Mouse (Mus musculus): ENCODE measurements at regions not wholly inside any gene's neighbourhood (a gene's known extent, or its start where the extent isn't known, plus 50 kb on each side); places are given as distances from the start of the nearest gene placed in this dataset.

DNA sequence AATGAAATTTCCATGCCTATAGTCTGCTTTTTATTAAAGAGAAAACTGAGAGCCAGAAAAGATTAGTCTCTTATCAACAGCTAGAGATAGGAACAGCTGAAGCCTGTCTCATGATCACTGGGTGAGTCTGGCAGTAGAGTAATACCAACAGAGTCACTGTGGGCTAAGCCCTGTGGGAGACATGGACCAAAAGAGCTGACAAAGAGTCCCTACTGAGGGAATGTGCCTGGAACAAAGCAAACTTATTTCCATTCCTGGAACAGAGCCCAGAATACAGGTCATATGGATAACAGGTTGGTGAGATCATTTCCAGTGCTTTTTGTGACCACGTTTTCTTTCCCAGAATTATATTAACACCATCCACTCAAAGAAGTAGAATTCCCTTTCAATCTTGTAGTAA lies 237.4 kb downstream of the Tmsb4x start:
- no peak overlapping the region for H3K9ac ChIP-seq
- no peak overlapping the region for H3K4me3 ChIP-seq
- peaks cover 7% of the 10 kb centered on the region for H3K4me1 ChIP-seq (replicated peaks)
- H3K4me2 ChIP-seq, result no peak overlapping the region
- H3K36me3 ChIP-seq, result no peaks in the 10 kb centered on the region
- ATAC-seq (replicated peaks; ENCODE audit: insufficient number of reproducible peaks, insufficient read depth, low FRiP score, low read depth), result peak; percentile 89
- peak overlapping the region; percentile 65 for H3K27ac ChIP-seq
- no peaks in the 10 kb centered on the region for H3K9me3 ChIP-seq (replicated peaks)
- H3K27me3 ChIP-seq, result no peaks in the 10 kb centered on the region
- WGBS, result 11% methylated on average over 1 of the region's 1 CpGs

DNA sequence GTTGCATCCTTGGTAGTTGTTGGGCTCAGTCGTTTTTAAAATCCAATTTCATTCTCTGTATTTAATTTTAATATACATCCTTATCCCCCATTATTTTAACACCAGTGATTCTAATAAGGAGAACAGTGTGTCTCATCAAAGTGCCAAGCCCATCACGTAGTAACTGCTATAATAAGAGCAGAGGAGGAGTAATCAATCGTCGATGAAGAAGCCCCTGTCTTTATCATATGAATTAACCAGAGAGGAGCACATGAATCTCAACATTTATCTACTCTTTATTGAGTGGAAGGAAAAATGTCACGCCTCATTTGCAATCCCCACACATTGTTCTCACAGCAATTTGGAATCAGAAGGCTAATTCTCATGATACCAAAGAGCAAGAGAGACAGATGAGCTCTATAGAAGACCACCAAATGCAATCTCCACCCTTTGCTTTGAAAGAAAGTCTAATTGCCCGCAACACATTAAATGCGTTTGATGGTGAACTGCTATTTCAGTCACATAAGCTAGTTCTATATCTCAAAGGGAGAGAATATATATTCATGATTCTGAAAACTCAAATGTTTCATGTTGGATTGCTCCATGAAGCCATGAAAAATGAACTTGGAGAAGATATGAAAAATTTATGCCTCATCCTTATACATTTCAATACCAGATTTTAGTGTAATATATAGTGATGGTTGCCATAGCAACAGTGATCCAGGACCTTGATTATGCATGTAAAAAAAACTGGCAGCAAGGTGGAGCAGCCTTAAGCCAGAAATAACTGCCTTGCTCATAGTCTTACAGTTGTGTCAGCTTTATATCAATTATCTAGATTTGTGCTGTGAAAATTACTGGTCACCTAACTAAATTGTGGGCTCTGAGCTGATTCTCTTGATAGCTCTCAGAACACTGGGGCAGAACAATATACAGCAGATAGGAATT lies 244.2 kb downstream of the Tmsb4x start:
- Histone ChIP-seq H3K27me3 (no peaks in the 10 kb centered on the region), H3K4me1 (replicated peaks) (no peaks in the 10 kb centered on the region), H3K4me2 (no peak overlapping the region), H3K36me3 (no peaks in the 10 kb centered on the region), H3K9me3 (replicated peaks) (no peaks in the 10 kb centered on the region), H3K27ac (no peak overlapping the region), H3K4me3 (no peak overlapping the region), H3K9ac (no peak overlapping the region)
- 79% methylated on average over 7 of the region's 7 CpGs for WGBS
- ATAC-seq (replicated peaks; ENCODE audit: insufficient number of reproducible peaks, insufficient read depth, low FRiP score, low read depth), result no peak

DNA sequence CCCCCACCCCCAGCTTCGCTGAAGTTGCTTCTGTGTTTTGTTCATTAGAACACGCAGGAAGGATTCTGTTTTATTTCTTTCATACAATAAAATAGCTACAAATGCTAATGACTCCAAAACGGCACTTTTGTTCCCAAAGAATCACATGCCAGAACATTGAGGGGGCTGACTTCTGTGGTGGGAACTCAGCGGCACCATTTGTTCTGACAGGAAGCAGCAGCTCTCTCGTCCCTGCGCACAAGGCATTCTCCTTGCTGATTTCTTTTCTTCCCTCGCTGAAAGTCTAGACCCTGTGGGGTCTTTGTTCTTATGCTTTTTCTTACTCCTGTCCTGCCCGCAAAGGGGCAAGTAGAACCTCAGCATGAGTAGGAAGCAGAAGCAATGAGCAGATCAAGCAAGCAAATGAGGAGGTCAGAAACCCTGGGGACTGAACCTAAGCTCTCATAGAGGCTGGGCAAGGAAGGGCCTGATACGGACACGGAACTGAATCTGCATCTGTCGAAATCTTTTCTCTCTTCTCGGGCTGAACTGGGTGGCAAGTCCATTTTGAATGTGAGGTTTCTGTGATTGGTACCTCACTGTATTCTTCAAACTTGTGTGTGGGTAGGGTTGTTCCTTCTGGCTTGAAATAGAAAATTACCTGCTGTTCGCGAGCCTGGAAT lies 256.5 kb downstream of the Tmsb4x start:
- 50% methylated on average over 14 of the region's 14 CpGs for WGBS
- no peak overlapping the region for H3K4me2 ChIP-seq
- H3K27ac ChIP-seq, result no peak overlapping the region
- no peak overlapping the region for H3K9ac ChIP-seq
- no peaks in the 10 kb centered on the region for H3K36me3 ChIP-seq
- no peaks in the 10 kb centered on the region for H3K27me3 ChIP-seq
- no peaks in the 10 kb centered on the region for H3K9me3 ChIP-seq (replicated peaks)
- H3K4me3 ChIP-seq, result no peak overlapping the region
- ATAC-seq (replicated peaks; ENCODE audit: insufficient number of reproducible peaks, insufficient read depth, low FRiP score, low read depth), result no peak
- no peaks in the 10 kb centered on the region for H3K4me1 ChIP-seq (replicated peaks)

DNA sequence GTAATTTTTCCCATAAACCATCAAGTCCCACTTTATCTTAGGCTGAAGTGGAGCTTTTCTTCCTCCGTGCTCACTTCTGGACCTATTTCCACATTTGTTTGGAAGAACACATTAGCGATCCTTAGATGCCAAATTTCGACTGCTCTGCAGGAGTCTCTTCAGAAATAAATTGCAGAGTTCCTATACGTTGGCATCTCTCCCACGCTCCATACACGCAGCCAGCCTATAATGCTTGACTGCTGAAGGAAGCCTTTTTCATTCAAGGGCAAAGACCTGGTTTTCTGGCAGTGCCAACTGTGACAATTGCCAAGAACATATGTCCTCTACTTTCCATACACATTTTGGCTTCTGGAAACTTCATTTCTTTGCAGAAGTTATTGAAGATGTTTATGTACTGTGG lies 258.1 kb downstream of the Tmsb4x start:
- WGBS, result 72% methylated on average over 6 of the region's 6 CpGs
- no peak for ATAC-seq (replicated peaks; ENCODE audit: insufficient number of reproducible peaks, insufficient read depth, low FRiP score, low read depth)
- no peak overlapping the region for H3K4me3 ChIP-seq
- no peak overlapping the region for H3K9ac ChIP-seq
- H3K27me3 ChIP-seq, result no peaks in the 10 kb centered on the region
- H3K27ac ChIP-seq, result no peak overlapping the region
- no peak overlapping the region for H3K4me2 ChIP-seq
- H3K9me3 ChIP-seq (replicated peaks), result no peaks in the 10 kb centered on the region
- no peaks in the 10 kb centered on the region for H3K36me3 ChIP-seq
- no peaks in the 10 kb centered on the region for H3K4me1 ChIP-seq (replicated peaks)

DNA sequence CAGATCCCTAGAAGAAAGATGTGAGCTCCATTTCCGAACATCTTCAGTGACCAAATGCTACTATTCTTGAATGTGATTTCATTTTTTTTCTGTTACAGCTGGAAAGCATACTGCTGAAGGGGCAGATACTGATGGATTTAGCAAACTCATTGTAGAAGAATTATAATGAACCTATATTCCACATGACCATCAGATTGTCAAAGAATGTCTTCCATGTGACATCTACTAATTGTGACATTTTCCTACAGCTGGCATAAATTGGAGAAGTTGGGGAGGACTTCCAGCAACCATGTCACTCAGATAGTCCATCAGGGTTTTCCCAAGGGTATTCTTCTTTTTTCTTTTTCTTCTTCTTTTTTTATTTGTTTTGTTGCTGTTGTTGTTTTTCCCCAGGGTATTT lies 263.2 kb downstream of the Tmsb4x start:
- no peaks in the 10 kb centered on the region for H3K27me3 ChIP-seq
- no peak overlapping the region for H3K27ac ChIP-seq
- H3K9me3 ChIP-seq (replicated peaks), result no peaks in the 10 kb centered on the region
- ATAC-seq (replicated peaks; ENCODE audit: insufficient number of reproducible peaks, insufficient read depth, low FRiP score, low read depth), result no peak
- no peaks in the 10 kb centered on the region for H3K4me1 ChIP-seq (replicated peaks)
- H3K9ac ChIP-seq, result no peak overlapping the region
- no peak overlapping the region for H3K4me3 ChIP-seq
- H3K4me2 ChIP-seq, result no peak overlapping the region
- H3K36me3 ChIP-seq, result no peaks in the 10 kb centered on the region
- WGBS, result 62% methylated on average over 1 of the region's 1 CpGs

DNA sequence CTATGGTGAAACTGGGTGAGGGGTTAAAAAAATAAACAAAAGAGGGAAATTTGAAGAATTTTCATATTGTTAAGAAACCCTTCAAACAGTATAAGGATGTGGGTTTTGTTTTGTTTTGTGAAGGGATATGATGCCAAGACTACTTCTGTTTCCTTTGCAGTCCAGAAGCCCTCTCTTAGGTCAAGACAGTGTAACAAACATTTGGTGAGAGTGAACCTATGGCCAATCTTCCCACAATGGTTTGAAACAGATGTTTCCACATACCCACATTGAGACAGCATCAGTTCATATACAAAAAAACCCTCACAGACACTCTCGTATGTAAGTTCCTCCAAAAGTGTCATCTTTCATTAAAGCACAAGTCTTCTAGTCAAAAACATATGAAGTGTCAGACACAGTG lies 263.6 kb downstream of the Tmsb4x start:
- Histone ChIP-seq H3K4me2 (no peak overlapping the region), H3K36me3 (no peaks in the 10 kb centered on the region), H3K4me1 (replicated peaks) (no peaks in the 10 kb centered on the region), H3K9ac (no peak overlapping the region), H3K27me3 (no peaks in the 10 kb centered on the region), H3K27ac (no peak overlapping the region), H3K4me3 (no peak overlapping the region), H3K9me3 (replicated peaks) (no peaks in the 10 kb centered on the region)
- WGBS, result 78% methylated on average over 1 of the region's 1 CpGs
- ATAC-seq (replicated peaks; ENCODE audit: insufficient number of reproducible peaks, insufficient read depth, low FRiP score, low read depth), result no peak

DNA sequence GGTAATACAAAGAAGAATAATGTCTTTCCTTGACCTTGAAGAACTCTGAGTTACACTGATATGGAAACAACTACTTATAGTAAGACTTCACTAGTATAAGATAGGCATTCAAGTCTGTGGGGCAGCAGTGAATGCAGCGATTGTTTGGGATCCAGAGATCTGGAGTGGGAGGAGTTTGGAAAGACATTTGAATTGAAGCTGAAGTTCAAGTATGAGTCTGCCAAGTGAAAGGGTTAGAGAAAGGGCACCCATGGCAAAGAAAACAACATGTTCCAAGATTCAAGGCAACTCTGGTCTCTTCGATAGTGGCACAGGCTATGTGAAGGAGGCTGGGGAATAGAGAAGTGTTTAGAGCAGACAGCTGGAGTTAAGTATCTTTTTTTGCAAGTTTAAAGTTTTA lies 275.3 kb downstream of the Tmsb4x start:
- H3K27me3 ChIP-seq, result no peaks in the 10 kb centered on the region
- no peak overlapping the region for H3K9ac ChIP-seq
- no peak overlapping the region for H3K27ac ChIP-seq
- H3K4me2 ChIP-seq, result no peak overlapping the region
- 47% methylated on average over 2 of the region's 2 CpGs for WGBS
- no peak overlapping the region for H3K4me3 ChIP-seq
- H3K36me3 ChIP-seq, result no peaks in the 10 kb centered on the region
- no peaks in the 10 kb centered on the region for H3K9me3 ChIP-seq (replicated peaks)
- H3K4me1 ChIP-seq (replicated peaks), result no peaks in the 10 kb centered on the region
- no peak for ATAC-seq (replicated peaks; ENCODE audit: insufficient number of reproducible peaks, insufficient read depth, low FRiP score, low read depth)

DNA sequence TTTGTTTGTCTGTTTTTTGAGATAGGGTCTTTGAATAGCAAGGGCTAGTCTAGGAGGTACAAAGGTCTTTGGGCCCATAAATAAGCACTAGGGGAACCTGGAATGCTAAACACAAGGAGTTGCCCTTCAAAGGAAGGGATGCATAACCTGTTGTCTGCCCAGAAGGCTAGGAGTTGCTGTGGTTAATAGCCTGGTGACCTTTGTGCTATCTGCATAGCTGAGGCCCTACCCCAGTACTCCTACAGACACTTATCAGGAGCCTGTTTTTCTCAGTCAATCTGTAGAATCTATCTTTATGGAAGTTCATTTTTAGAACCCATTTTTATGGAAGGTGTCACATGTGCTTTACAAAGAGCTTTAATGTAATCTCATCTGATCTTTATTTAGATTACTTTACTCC lies 276.6 kb downstream of the Tmsb4x start:
- Histone ChIP-seq H3K4me2 (no peak overlapping the region), H3K4me1 (replicated peaks) (no peaks in the 10 kb centered on the region), H3K27ac (no peak overlapping the region), H3K9ac (no peak overlapping the region), H3K27me3 (no peaks in the 10 kb centered on the region), H3K36me3 (no peaks in the 10 kb centered on the region), H3K9me3 (replicated peaks) (no peaks in the 10 kb centered on the region), H3K4me3 (no peak overlapping the region)
- no peak for ATAC-seq (replicated peaks; ENCODE audit: insufficient number of reproducible peaks, insufficient read depth, low FRiP score, low read depth)

DNA sequence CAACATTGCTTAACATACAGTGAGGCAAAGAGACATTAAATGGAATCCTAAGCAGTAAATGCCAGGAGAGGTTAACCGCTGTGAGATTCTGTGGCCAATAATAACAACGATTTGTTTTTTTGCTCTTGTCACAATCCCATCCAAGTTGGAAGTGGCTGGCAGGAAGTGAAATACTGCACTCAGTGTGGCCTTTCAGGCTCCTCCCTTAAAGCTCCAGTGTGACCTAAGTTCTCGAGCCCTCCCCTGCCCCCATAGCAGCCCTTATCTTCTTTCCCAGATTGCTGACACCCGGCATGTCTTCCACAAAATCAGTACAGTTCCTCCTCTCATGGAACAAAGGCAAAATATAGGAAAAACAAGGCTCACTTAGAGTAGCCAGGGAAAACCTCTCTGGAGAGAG lies 278.1 kb downstream of the Tmsb4x start:
- Histone ChIP-seq H3K4me1 (replicated peaks) (no peaks in the 10 kb centered on the region), H3K36me3 (no peaks in the 10 kb centered on the region), H3K4me2 (no peak overlapping the region), H3K4me3 (no peak overlapping the region), H3K9ac (no peak overlapping the region), H3K27ac (0 out of 2 replicates have a peak overlapping the region, but pooled peaks have one; percentile 22), H3K27me3 (no peaks in the 10 kb centered on the region), H3K9me3 (replicated peaks) (no peaks in the 10 kb centered on the region)
- 28% methylated on average over 4 of the region's 4 CpGs for WGBS
- no peak for ATAC-seq (replicated peaks; ENCODE audit: insufficient number of reproducible peaks, insufficient read depth, low FRiP score, low read depth)

DNA sequence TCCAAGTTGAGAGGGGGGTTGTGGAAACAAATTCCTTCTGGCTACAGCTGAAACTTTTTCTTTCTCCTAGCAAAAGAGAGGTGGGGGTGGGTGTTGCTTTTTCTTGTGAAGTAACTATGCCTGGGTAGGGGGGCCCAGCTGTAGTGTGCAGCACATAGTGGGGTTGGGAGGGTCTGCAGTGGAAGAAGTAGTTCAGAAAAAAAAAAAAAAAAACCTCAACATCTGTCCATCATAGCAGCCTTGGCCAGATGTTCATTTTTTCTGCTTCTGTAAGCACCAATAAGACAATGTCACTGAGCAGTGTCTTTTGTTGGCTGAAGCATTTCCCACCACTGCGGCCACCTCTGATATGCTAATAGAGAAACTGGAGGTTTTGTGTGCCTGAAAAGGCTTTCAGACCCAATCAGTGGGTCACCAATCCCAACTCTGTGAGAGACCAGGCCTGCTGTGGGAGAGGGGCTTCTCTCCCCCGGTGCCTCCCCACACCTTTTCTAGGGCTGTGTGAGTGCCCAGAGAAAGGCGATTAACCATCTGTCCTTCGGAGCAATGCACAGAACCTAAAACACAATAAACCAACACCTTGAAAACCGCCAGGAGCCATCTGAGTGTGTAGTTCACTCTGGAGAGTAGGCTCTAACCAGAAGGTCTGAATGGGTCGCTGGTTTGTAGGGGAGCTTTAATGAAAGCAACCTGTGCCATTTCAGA lies 279.2 kb downstream of the Tmsb4x start:
- H3K9ac ChIP-seq, result no peak overlapping the region
- H3K27me3 ChIP-seq, result no peaks in the 10 kb centered on the region
- no peak overlapping the region for H3K4me2 ChIP-seq
- no peak overlapping the region for H3K4me3 ChIP-seq
- no peaks in the 10 kb centered on the region for H3K4me1 ChIP-seq (replicated peaks)
- H3K36me3 ChIP-seq, result no peaks in the 10 kb centered on the region
- WGBS, result 66% methylated on average over 6 of the region's 6 CpGs
- no peak for ATAC-seq (replicated peaks; ENCODE audit: insufficient number of reproducible peaks, insufficient read depth, low FRiP score, low read depth)
- H3K9me3 ChIP-seq (replicated peaks), result no peaks in the 10 kb centered on the region
- H3K27ac ChIP-seq, result no peak overlapping the region

DNA sequence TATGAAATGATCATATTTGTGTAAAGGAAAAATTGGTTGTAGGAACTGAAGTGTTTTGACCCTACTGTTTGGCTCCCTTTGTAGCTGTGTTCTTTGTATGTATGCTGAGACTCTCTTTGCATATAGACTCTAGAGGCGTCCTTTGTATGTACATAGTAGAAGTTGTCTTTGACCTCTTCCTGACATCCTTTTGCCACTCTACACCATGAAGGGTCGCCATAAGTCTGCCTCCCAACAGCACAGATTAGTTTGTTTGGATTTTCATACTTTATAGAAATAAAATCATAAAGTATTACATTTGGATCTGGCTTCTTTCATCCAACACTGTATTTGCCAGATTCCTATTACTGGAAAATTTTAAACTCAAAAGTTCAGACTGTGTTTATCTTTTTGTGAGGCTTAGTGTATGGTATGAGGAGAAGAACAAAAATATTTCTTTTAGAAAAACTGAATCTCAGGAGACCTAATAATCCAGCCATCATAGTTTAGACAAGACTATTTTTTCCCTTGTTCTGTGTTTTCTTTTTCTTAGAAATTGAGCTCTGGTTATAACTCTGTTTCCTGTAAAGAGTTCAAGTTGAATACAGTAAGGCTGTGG lies 293.7 kb downstream of the Tmsb4x start:
- Histone ChIP-seq H3K9ac (no peak overlapping the region), H3K4me3 (no peak overlapping the region), H3K27me3 (no peaks in the 10 kb centered on the region), H3K9me3 (replicated peaks) (no peaks in the 10 kb centered on the region), H3K36me3 (no peaks in the 10 kb centered on the region), H3K4me1 (replicated peaks) (no peaks in the 10 kb centered on the region), H3K4me2 (no peak overlapping the region), H3K27ac (no peak overlapping the region)
- no peak for ATAC-seq (replicated peaks; ENCODE audit: insufficient number of reproducible peaks, insufficient read depth, low FRiP score, low read depth)
- WGBS, result 48% methylated on average over 2 of the region's 2 CpGs
